Mouse (Mus musculus) ES-E14 (cell line): ENCODE measurements around the gene Nol3. TPM values are rescaled to one million over a fixed set of nuclear protein-coding genes. Genes with fewer than 3 reads are reported as not detected.

ENCODE experiments used
- DNase-seq: peaks from one replicate; pipeline ENCODE4 v3.0.0-alpha.2; 2013; ENCODE audit warnings: low read depth, low spot score
- H3K27ac ChIP-seq: 2 replicates; pipeline ENCODE4 v1.5.1; 2012; ENCODE audit warnings: low read depth, mild to moderate bottlenecking, low read length, moderate library complexity, mixed read lengths; ENCODE audit not compliant: poor library complexity, insufficient read depth, severe bottlenecking
- H3K36me3 ChIP-seq: 2 replicates; pipeline ENCODE4 v1.6.1; 2012; ENCODE audit warnings: mild to moderate bottlenecking, low read length, moderate library complexity, mixed read lengths; ENCODE audit not compliant: control insufficient read depth, poor library complexity, insufficient read depth, severe bottlenecking
- H3K4me1 ChIP-seq, 2 experiments: fragments of 150-350 bp in 1 of 2; sonication (generic) in 1 of 2; 2 replicates each; pipeline ENCODE4 v1.6.1; 2012; ENCODE audit warnings: low read length in 2 of 2, mild to moderate bottlenecking in 1 of 2, mixed read lengths in 1 of 2; ENCODE audit not compliant: control insufficient read depth in 2 of 2, insufficient read depth in 2 of 2, poor library complexity in 1 of 2
- H3K4me3 ChIP-seq, 2 experiments: fragments of 150-350 bp in 1 of 2; sonication (generic) in 1 of 2; 2 replicates each; pipeline ENCODE4 v1.5.1; 2012; ENCODE audit warnings: low read length in 2 of 2, low read depth in 1 of 2, mild to moderate bottlenecking in 1 of 2, mixed read lengths in 1 of 2; ENCODE audit not compliant: insufficient read depth in 1 of 2, poor library complexity in 1 of 2, severe bottlenecking in 1 of 2
- H3K9ac ChIP-seq: 2 replicates; pipeline ENCODE4 v1.6.1; 2012; ENCODE audit warnings: low read depth, mild to moderate bottlenecking, low read length, mixed read lengths; ENCODE audit not compliant: poor library complexity, insufficient read depth, severe bottlenecking
- H3K9me3 ChIP-seq: fragments of 150-350 bp; sonication (generic); 2 replicates; pipeline ENCODE4 v1.6.1; 2012; ENCODE audit warnings: low read depth, mild to moderate bottlenecking, low read length; ENCODE audit not compliant: control insufficient read depth, insufficient read depth
- CHD2 ChIP-seq: IDR thresholded peaks from 2 replicates; pipeline ENCODE4 v1.6.1; 2014; ENCODE audit warnings: mild to moderate bottlenecking, low read depth, low read length, inconsistent platforms
- HCFC1 ChIP-seq: IDR thresholded peaks from 2 replicates; pipeline ENCODE4 v1.6.1; 2012; ENCODE audit warnings: low read length, inconsistent platforms, borderline replicate concordance; ENCODE audit not compliant: insufficient read depth
- MAFK ChIP-seq: IDR thresholded peaks from 2 replicates; pipeline ENCODE4 v1.6.1; 2014; ENCODE audit warnings: mild to moderate bottlenecking, low read depth, low read length, inconsistent platforms; ENCODE audit not compliant: insufficient read depth
- ZC3H11A ChIP-seq: IDR thresholded peaks from 2 replicates; pipeline ENCODE4 v1.6.1; 2012; ENCODE audit warnings: low read depth, mild to moderate bottlenecking, inconsistent platforms, low read length, borderline replicate concordance
- ZNF384 ChIP-seq: IDR thresholded peaks from 2 replicates; pipeline ENCODE4 v1.6.1; 2012; ENCODE audit warnings: low read depth, low read length, inconsistent platforms
- in situ Hi-C, 2 experiments: fragments of 600-800 bp; cut with MboI; formaldehyde crosslinking; loops; one replicate each; pipeline ENCODE4 v1.15.1; 2025; ENCODE audit warnings: low sequenced_read_pairs in 2 of 2, inconsistent platforms in 1 of 2; ENCODE audit not compliant: unreplicated experiment in 2 of 2
- total RNA-seq: library from RNA; depleted of rRNA; stranded (reverse); fragments of 300-350 nt; gene quantifications from 2 replicates; pipeline ENCODE4 v1.2.3, GENCODE M21; 2012

Nol3 gene
- total RNA-seq, 1 experiment: 1.0 TPM

DNA sequence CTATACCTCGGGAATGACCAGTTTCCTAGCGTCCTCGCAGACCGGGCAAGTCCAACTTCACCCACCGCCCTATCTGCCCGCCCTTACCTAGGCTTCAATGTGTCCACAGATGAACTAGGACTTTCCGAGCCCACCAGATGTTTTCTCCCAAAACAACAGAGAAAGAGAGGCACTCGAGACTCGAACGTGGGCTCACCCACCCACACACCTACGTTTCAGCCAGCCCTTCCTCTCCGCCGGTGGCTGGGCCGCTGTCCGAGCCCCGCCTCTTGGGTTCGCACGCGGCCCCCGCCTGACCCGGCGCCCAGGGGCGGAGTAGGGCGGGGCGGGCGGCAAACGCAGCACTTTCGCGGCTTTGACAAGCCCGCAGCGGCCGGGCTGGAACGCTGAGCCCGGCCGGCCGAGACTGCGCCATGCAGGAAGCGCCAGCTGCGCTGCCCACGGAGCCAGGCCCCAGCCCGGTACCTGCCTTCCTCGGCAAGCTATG is 6.4 kb upstream of the Nol3 start, which contains the start of gene Hsf4:
TSS of gene Hsf4 (plus strand) at position 341 of the 487 bp plus-strand sequence.
- H3K4me1 ChIP-seq: peaks cover 0 to 15% of the 10 kb centered on the region in 2 experiments; a peak in 2 of 4 replicates
- in situ Hi-C loops: loop anchor here in 1 of 2 experiments (25.0 kb wide), 1 partner anchor 632 kb away; the partner anchor contains the start of genes Ciao2b and Rrad
- H3K9ac ChIP-seq: peak within 1 kb of the TSS; percentile 27; the same call in 1 of the 2 replicates
- TF ChIP-seq MAFK (no peak), CHD2 (no peak), HCFC1 (no peak), ZC3H11A (no peak), ZNF384 (no peak)
- DNase-seq: no peak
- H3K27ac ChIP-seq: no peak within 1 kb of the TSS
- no peaks in the 10 kb centered on the region for H3K36me3 ChIP-seq
- no peaks in the 10 kb centered on the region for H3K9me3 ChIP-seq
- peak within 1 kb of the TSS; percentile 50 to 58 for H3K4me3 ChIP-seq

DNA sequence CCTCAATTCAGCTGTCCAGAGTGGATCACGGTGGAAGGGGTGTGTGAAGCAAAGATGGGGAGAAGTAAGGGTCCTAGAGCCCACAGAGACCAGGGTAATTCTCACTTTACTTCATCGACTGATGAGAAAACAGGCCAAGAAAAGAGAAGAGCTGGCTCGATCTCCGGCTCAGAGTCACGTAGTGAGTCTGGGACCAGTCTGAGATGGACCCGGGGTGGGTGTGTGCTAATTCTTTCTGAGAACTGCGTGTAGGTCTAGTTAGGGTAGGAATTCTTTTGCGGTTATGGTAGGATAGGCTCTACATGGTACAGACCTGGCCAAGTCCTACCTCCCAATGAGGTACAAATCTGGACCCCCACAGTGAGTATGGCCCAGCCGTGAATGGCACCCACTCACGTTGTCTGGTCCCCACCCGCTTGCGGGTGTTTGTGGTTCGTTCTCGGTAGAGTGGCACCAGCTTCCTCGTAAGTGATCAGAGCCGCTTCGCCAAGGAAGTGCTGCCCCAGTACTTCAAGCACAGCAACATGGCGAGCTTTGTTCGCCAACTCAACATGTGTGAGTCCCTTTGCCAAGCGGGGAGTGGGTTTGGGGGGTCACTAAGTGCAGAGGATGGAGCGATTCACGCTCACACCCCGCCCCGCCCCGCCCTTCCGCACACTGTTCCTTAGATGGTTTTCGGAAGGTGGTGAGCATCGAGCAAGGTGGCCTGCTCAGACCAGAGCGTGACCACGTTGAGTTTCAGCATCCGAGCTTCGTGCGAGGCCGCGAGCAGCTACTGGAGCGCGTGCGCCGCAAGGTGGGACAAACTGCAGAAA is 5.6 kb upstream of the Nol3 start:
- no peak overlapping the region for H3K27ac ChIP-seq
- in situ Hi-C loops: loop anchor here in 1 of 2 experiments (25.0 kb wide), 1 partner anchor 633 kb away; the partner anchor contains the start of genes Ciao2b and Rrad
- TF ChIP-seq CHD2 (no peak), MAFK (no peak), ZC3H11A (no peak), HCFC1 (no peak), ZNF384 (no peak)
- H3K4me1 ChIP-seq: peaks cover 0 to 17% of the 10 kb centered on the region in 2 experiments; a peak in 1 of 4 replicates
- H3K9ac ChIP-seq: 0 out of 2 replicates have a peak overlapping the region, but pooled peaks have one; percentile 16
- H3K4me3 ChIP-seq: peak overlapping the region; percentile 50 to 58; a peak in 3 of 4 replicates
- no peaks in the 10 kb centered on the region for H3K9me3 ChIP-seq
- no peak for DNase-seq
- H3K36me3 ChIP-seq: no peaks in the 10 kb centered on the region

DNA sequence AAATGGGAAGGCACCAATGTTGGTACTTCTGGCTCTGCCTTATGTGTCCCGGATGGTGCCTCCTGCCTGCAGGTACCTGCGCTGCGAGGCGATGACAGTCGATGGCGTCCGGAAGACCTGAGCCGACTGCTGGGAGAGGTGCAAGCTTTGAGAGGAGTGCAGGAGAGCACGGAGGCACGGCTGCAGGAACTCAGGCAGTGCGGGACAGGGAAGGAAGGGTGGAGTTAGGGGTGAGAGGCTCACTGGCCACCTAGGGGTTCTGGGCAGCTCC is 5.1 kb upstream of the Nol3 start:
- H3K9ac ChIP-seq: no peak overlapping the region
- H3K4me1 ChIP-seq: peaks cover 0 to 18% of the 10 kb centered on the region in 2 experiments; a peak in 1 of 4 replicates
- H3K27ac ChIP-seq: no peak overlapping the region
- in situ Hi-C loops: loop anchor here in 1 of 2 experiments (25.0 kb wide), 1 partner anchor 634 kb away; the partner anchor contains the start of genes Ciao2b and Rrad
- TF ChIP-seq ZNF384: no peak
- TF ChIP-seq ZC3H11A: no peak
- TF ChIP-seq HCFC1: no peak
- no peak for TF ChIP-seq CHD2
- TF ChIP-seq MAFK: no peak
- peak overlapping the region; percentile 19 to 43; a peak in 2 of 4 replicates for H3K4me3 ChIP-seq
- no peaks in the 10 kb centered on the region for H3K36me3 ChIP-seq
- DNase-seq: no peak
- H3K9me3 ChIP-seq: no peaks in the 10 kb centered on the region

DNA sequence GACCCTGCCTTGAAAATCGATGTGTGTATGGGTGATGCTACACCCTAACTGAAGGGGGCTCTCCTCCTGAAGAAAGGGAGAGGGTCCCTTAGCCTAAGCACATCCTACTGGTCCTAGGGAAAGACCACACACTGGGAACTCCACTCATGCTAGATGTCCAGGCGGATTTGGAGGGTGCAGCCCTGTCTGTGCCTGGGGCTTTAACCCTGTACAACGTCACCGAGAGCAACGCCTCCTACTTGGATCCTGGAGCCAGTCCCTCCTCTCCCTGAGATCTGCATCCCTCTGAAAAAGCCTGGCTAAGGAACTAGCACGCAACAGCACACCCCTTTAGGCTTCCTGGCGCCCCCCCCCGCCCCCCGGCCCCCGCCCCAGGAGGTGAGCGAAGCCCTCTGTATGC is 553 bp upstream of the Nol3 start:
- H3K9me3 ChIP-seq: no peaks in the 10 kb centered on the region
- H3K36me3 ChIP-seq: no peaks in the 10 kb centered on the region
- no peak overlapping the region for H3K27ac ChIP-seq
- no peak overlapping the region for H3K4me3 ChIP-seq
- TF ChIP-seq MAFK (no peak), ZC3H11A (no peak), CHD2 (no peak), HCFC1 (no peak), ZNF384 (no peak)
- DNase-seq: no peak
- no peak overlapping the region for H3K9ac ChIP-seq
- in situ Hi-C loops: no loop called here
- peaks cover 5 to 16% of the 10 kb centered on the region in 2 experiments; a peak in 2 of 4 replicates for H3K4me1 ChIP-seq
